Mouse (Mus musculus): ENCODE results near the gene Mfap1a. TPM values are rescaled to one million over a fixed set of nuclear protein-coding genes. Genes with fewer than 3 reads are reported as not detected.
"Not testable (repeated sequence)": the region's sequence is repeated elsewhere in the genome, so short reads cannot be mapped to it uniquely, and the experiment has no call there.

The Mfap1a gene
- total and polyA plus RNA-seq, 2 experiments from 2014 or later: 20.4 to 25.7 TPM

GRCm38 (mm10) chr2:121518106-121518505, 11.6 kb upstream of the Mfap1a start:
- Histone ChIP-seq H3K4me3 (ENCODE audit: low read depth, low read length) (no peak overlapping the region), H3K4me1 (ENCODE audit: insufficient read depth) (no peaks in the 10 kb centered on the region), H3K4me2 (ENCODE audit: low read depth) (no peak overlapping the region), H3K9me3 (ENCODE audit: low read length) (no peaks in the 10 kb centered on the region), H3K36me3 (ENCODE audit: insufficient read depth) (no peaks in the 10 kb centered on the region; the same call in 1 of the 2 replicates), H3K27ac (ENCODE audit: low read depth, low read length) (no peak overlapping the region), H3K9ac (no peak overlapping the region), H3K27me3 (ENCODE audit: insufficient read depth, low read length) (no peaks in the 10 kb centered on the region)
- TF ChIP-seq CTCF (IDR thresholded peaks at IDR 0.05; ENCODE audit: low read depth): no peak
- no peak for ATAC-seq
- no peak for DNase-seq
- 94% methylated on average over 5 of the region's 5 CpGs for WGBS

GRCm38 (mm10) chr2:121514211-121514610, 7.7 kb upstream of the Mfap1a start:
- Histone ChIP-seq H3K27me3 (ENCODE audit: insufficient read depth, low read length) (no peaks in the 10 kb centered on the region), H3K4me2 (ENCODE audit: low read depth) (no peak overlapping the region), H3K9ac (no peak overlapping the region), H3K4me3 (ENCODE audit: low read depth, low read length) (no peak overlapping the region), H3K36me3 (ENCODE audit: insufficient read depth) (no peaks in the 10 kb centered on the region; the same call in 1 of the 2 replicates), H3K27ac (ENCODE audit: low read depth, low read length) (no peak overlapping the region), H3K4me1 (ENCODE audit: insufficient read depth) (no peaks in the 10 kb centered on the region), H3K9me3 (ENCODE audit: low read length) (no peaks in the 10 kb centered on the region)
- TF ChIP-seq CTCF (IDR thresholded peaks at IDR 0.05; ENCODE audit: low read depth): no peak
- ATAC-seq (no peak), DNase-seq (no peak)
- WGBS: 94% methylated on average over 4 of the region's 4 CpGs

- not testable (repeated sequence) for H3K4me1 ChIP-seq (ENCODE audit: insufficient read depth); H3K36me3 ChIP-seq (ENCODE audit: insufficient read depth); ATAC-seq; H3K9me3 ChIP-seq (ENCODE audit: low read length); DNase-seq; H3K9ac ChIP-seq; H3K4me2 ChIP-seq (ENCODE audit: low read depth); H3K27me3 ChIP-seq (ENCODE audit: insufficient read depth, low read length); H3K4me3 ChIP-seq (ENCODE audit: low read depth, low read length); H3K27ac ChIP-seq (ENCODE audit: low read depth, low read length)
- 94% methylated on average over 4 of the region's 5 CpGs for WGBS
Measured at GRCm38 (mm10) chr2:121512991-121513765, 6.7 kb upstream of the Mfap1a start.

DNA sequence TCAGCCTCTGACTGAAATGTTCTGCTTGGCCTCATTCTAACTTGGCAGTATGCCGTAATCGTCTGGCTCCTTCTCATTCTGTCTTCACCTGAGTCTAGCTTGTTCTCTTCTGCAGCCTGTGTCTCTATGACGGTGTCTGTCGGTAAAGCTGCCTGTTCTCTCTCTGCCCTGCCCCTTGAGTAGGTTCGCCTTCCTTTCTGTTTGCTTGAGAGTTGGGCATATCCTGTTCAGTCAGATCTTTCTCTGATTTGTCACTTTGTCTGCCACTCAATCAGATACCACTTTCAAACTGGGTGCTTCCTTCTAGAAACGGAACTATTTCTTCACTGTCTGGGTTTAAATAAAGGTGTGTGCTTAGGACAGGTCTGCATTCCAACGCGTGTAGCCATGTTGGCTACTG, 4.9 kb upstream of the Mfap1a start:
- Histone ChIP-seq H3K9me3 (ENCODE audit: low read length) (no peaks in the 10 kb centered on the region), H3K27me3 (ENCODE audit: insufficient read depth, low read length) (no peaks in the 10 kb centered on the region), H3K9ac (no peak overlapping the region), H3K27ac (ENCODE audit: low read depth, low read length) (no peak overlapping the region), H3K4me3 (ENCODE audit: low read depth, low read length) (no peak overlapping the region), H3K36me3 (ENCODE audit: insufficient read depth) (no peaks in the 10 kb centered on the region), H3K4me2 (ENCODE audit: low read depth) (no peak overlapping the region), H3K4me1 (ENCODE audit: insufficient read depth) (no peaks in the 10 kb centered on the region; the same call in 1 of the 2 replicates)
- ATAC-seq (no peak), DNase-seq (no peak)
- TF ChIP-seq CTCF (IDR thresholded peaks at IDR 0.05; ENCODE audit: low read depth): no peak
- WGBS: 93% methylated on average over 8 of the region's 8 CpGs

- H3K9me3 ChIP-seq (ENCODE audit: low read length): no peaks in the 10 kb centered on the region
- H3K4me1 ChIP-seq (ENCODE audit: insufficient read depth): no peaks in the 10 kb centered on the region; the same call in 1 of the 2 replicates
- ATAC-seq: peak; percentile 57
- no peak for TF ChIP-seq CTCF (IDR thresholded peaks at IDR 0.05; ENCODE audit: low read depth)
- H3K4me3 ChIP-seq (ENCODE audit: low read depth, low read length): peak overlapping the region; percentile 41
- peak overlapping the region; percentile 49 for H3K4me2 ChIP-seq (ENCODE audit: low read depth)
- WGBS: 21% methylated on average over 16 of the region's 16 CpGs
- peak; percentile 56 for DNase-seq
- peak overlapping the region; percentile 52 for H3K9ac ChIP-seq
- no peaks in the 10 kb centered on the region for H3K36me3 ChIP-seq (ENCODE audit: insufficient read depth)
- no peak overlapping the region for H3K27ac ChIP-seq (ENCODE audit: low read depth, low read length)
- H3K27me3 ChIP-seq (ENCODE audit: insufficient read depth, low read length): no peaks in the 10 kb centered on the region
Measured at GRCm38 (mm10) chr2:121509584-121509983, 3.1 kb upstream of the Mfap1a start.

GRCm38 (mm10) chr2:121507951-121508330, 1.5 kb upstream of the Mfap1a start:
- Histone ChIP-seq H3K4me2 (ENCODE audit: low read depth) (no peak overlapping the region; the same call in 1 of the 2 replicates), H3K27me3 (ENCODE audit: insufficient read depth, low read length) (no peaks in the 10 kb centered on the region), H3K36me3 (ENCODE audit: insufficient read depth) (no peaks in the 10 kb centered on the region), H3K9me3 (ENCODE audit: low read length) (no peaks in the 10 kb centered on the region), H3K9ac (no peak overlapping the region), H3K4me3 (ENCODE audit: low read depth, low read length) (no peak overlapping the region), H3K27ac (ENCODE audit: low read depth, low read length) (no peak overlapping the region), H3K4me1 (ENCODE audit: insufficient read depth) (no peaks in the 10 kb centered on the region; the same call in 1 of the 2 replicates)
- no peak for TF ChIP-seq CTCF (IDR thresholded peaks at IDR 0.05; ENCODE audit: low read depth)
- no peak for DNase-seq
- no peak for ATAC-seq
- WGBS: 90% methylated on average over 2 of the region's 2 CpGs

DNA sequence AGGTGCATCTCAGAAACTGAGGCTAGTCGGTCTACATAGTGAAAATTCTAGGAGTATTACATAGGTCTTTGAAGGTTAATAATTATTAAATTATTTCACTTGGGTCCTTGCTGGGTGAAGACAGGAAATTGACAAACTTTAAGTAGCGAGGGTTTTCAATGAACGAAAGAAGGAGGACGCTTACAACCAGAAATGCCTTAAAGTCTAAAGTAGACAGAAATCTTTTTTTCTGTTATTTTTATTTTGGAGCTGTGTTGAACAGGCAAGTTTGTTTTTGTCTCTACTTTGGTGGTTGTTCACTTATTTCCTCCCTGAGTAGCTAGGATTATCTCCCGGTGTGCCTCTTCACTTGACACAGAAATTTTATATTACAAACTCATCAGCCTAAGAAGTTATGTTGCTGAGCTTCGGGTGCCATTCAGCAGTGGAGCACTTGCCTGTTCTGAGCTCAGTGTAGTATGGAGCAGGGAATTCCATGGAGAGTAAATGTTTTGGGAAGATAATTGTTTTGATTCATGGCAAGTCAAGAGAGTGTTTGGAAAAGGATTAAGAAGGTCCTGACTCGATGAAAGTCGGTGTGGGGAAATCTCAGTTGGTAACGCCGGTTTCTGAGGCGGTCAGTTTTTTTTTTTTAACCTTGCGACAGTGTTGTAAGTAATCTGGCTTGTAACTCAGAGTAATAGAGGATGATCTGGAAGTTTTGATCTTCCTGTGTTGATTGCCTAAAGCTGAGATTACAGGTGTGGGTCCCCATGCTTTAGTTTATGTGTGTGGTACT, 897 bp upstream of the Mfap1a start:
- ATAC-seq: no peak
- H3K4me3 ChIP-seq (ENCODE audit: low read depth, low read length): peak overlapping the region; percentile 51
- no peak overlapping the region for H3K27ac ChIP-seq (ENCODE audit: low read depth, low read length)
- no peaks in the 10 kb centered on the region for H3K9me3 ChIP-seq (ENCODE audit: low read length)
- no peak for TF ChIP-seq CTCF (IDR thresholded peaks at IDR 0.05; ENCODE audit: low read depth)
- no peaks in the 10 kb centered on the region; the same call in 1 of the 2 replicates for H3K4me1 ChIP-seq (ENCODE audit: insufficient read depth)
- peak overlapping the region; percentile 56 for H3K4me2 ChIP-seq (ENCODE audit: low read depth)
- H3K9ac ChIP-seq: peak overlapping the region; percentile 62; the same call in 1 of the 2 replicates
- DNase-seq: no peak
- WGBS: 13% methylated on average over 12 of the region's 12 CpGs
- no peaks in the 10 kb centered on the region for H3K36me3 ChIP-seq (ENCODE audit: insufficient read depth)
- H3K27me3 ChIP-seq (ENCODE audit: insufficient read depth, low read length): no peaks in the 10 kb centered on the region

GRCm38 (mm10) chr2:121501550-121501949, 4.9 kb downstream of the Mfap1a start:
- DNase-seq; H3K9ac ChIP-seq; H3K27ac ChIP-seq (ENCODE audit: low read depth, low read length); H3K9me3 ChIP-seq (ENCODE audit: low read length); H3K36me3 ChIP-seq (ENCODE audit: insufficient read depth); H3K4me2 ChIP-seq (ENCODE audit: low read depth); H3K27me3 ChIP-seq (ENCODE audit: insufficient read depth, low read length); H3K4me1 ChIP-seq (ENCODE audit: insufficient read depth); H3K4me3 ChIP-seq (ENCODE audit: low read depth, low read length): not testable (repeated sequence)
- 0 out of 2 replicates have a peak, but pooled peaks have one; percentile 36 for ATAC-seq
- WGBS: 100% methylated on average over 2 of the region's 6 CpGs

GRCm38 (mm10) chr2:121484403-121484802, 22.1 kb downstream of the Mfap1a start:
- not testable (repeated sequence) for ATAC-seq; H3K4me1 ChIP-seq (ENCODE audit: insufficient read depth); DNase-seq; H3K36me3 ChIP-seq (ENCODE audit: insufficient read depth); H3K9me3 ChIP-seq (ENCODE audit: low read length); H3K27ac ChIP-seq (ENCODE audit: low read depth, low read length); H3K4me2 ChIP-seq (ENCODE audit: low read depth); H3K9ac ChIP-seq; H3K4me3 ChIP-seq (ENCODE audit: low read depth, low read length); H3K27me3 ChIP-seq (ENCODE audit: insufficient read depth, low read length)
- 100% methylated on average over 1 of the region's 2 CpGs for WGBS

Measured in forebrain, postnatal 0 days (tissue).